Mouse (Mus musculus) kidney, postnatal 36 days (tissue): ENCODE measurements at regions not wholly inside any gene's neighbourhood (a gene's known extent, or its start where the extent isn't known, plus 50 kb on each side); places are given as distances from the start of the nearest gene placed in this dataset.
A peak's percentile ranks its signal among the peaks of the same experiment; 100 is the strongest.

Experiments used
- DNase-seq, 2 experiments: peaks; one replicate each; pipeline ENCODE4 v3.0.0; 2021 to 2022; ENCODE audit warnings: mixed read lengths in 2 of 2

DNA sequence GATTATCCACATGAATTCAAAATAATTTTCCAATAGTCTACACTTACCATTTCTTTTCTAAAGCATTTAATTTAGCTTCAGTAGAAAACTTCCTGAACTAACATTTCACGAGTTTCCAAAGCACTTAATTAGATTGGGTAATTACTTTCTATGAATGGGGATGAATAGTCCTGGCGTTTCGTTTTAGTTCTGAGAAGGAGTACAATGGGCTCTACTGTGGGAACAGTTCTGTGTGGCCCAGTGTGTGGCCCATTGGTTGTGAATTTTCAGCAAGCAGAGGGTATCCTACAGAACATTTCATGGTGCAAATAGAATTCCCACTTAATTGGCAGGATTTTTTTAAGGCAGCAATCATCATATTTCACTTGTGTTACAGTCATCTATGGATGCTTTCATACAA lies 95.5 kb downstream of the 1700017N19Rik start:
- DNase-seq, result no peak

DNA sequence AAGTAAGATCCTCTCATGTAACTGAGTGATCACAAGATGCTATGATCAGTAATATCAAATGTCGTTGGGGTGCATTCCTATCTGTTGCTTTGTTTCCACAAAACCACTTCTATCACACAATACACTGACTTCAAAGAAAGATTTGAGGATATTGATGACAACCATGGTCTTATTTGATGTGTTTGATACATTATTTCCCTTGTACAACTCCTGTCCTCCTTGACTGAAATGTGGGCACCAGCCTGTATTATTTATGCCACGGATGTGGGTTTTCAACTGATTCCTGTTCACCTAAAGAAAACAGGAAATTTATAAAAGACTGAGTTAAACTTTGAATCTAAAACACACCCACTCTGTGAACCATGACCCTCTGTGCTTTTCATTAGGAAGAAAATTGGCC lies 105.7 kb downstream of the 1700017N19Rik start:
- DNase-seq, result no peak

DNA sequence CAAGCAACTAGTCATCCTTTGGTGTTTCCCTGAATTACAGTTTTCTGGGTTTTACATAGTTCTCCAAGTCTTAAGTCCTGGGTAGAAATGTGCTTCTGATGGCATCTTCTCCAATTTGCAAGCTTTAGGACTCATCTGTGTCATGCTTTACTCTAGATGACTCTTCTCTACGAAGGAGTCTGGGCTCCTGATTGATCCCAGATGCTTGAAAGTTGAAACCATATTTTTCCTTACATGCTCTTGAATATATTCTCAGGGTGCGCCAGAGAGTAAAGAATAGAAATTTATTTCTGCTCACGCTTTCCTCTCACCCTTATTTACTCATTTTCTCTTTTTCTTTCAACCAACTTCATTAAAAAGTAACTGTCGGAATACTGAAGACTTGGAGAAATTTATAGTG lies 108.9 kb downstream of the 1700017N19Rik start:
- DNase-seq, result no peak

DNA sequence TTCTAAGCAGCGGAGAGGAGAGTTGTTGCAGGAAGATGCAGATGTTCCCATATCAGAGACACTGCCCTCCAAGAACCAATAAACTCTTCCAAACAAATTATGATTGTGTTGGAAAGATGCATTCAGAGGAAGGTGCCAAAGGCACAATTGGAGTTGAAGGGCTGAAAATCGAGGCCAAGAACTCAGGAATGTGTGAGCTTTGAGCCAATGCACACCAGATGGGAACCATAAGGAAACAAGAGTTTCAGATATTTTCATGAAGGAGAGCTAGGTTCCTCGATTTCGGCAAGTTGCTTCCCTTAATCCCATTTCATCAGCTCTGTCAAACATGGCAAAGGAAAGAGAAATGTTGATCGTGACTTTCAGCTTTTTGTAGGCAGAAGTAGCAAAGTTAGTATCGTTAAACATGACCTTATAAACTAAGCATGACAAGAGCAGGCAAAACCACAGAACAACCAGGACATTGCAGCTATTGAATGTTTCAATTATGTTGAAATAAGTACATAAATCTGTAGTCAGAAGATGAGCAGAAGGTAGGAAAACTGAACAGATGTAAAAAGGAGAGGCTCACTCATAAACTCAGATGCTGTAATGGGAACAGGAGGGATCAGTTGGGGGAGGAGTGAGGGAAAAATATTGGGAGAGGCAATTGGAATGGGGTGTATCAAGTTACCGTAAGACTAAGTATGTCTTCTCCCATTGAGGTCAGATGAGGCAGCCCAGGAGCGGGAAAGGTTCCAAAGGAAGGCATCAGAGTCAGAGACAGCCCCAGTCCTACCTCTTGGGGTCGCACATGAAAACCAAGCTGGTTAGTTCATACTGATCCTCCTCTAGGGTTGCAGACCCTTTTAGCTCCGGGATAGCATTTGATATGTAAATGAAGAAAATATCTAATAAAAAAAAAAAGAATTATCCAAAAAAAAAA lies 110.3 kb downstream of the 1700017N19Rik start:
- DNase-seq, result no peak

DNA sequence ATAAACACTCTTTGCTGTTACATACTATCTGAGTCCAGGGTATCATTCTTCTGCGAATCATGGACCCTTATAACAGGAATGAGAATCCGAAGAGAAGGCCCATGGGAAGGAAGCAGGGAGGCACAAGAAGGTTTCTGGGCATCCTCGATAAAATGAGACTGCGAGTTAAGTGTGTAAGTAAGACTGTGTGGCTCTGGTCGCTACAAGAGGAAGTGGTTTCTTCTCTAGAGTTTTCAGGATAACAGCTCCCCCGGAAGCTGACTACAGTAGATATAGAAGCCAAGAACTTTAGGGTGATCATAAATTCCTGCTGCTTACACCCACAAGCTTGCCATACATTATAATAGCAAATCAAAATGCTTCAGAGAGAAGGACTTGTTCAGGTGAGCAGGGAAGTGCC lies 111.7 kb downstream of the 1700017N19Rik start:
- no peak for DNase-seq

DNA sequence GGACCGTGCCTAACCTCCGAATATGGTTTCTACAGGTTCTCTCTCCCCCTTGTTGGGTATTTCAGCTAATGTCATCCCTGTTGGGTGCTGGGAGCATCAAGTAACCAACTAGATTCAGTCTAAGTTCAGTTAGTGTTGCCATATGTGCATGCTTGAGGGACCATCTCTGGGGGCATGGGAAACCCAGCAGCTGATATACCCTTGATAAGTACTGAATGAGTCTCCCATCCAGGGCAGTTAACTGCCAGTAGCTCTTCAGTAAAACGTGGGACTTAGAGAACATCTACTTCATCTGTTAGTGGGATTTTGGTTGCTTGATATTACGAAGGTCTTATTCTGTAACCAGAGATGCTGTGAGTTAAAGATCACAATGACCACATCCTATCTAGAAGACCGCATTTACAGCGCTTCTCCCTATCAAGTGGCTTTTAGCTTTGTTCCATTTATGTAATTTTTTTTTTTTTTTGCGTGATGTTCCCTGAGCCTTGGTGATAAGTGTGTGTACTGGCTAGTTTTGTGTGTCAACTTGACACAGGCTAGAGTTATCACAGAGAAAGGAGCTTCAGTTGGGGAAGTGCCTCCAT lies 125.9 kb downstream of the 1700017N19Rik start:
- DNase-seq, result no peak

DNA sequence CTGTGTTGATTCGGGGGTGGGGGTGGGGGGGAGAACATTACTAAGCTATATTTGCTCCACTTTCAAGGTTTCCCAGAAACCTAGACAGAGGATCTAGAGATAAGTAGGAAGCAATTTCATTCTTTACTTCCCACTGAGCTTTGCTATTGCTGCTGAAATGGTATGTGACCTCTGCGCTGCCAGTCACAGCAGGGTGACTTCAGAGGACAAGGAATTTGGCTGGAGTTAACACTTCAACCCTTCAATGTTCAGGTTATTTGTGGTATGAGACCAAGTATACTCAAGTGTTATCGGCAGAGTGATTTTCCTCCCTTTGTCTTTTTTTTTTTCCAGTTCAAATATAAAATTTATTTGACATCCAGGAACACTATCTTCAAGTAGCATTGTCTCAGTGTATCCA lies 128.3 kb downstream of the 1700017N19Rik start:
- no peak for DNase-seq

DNA sequence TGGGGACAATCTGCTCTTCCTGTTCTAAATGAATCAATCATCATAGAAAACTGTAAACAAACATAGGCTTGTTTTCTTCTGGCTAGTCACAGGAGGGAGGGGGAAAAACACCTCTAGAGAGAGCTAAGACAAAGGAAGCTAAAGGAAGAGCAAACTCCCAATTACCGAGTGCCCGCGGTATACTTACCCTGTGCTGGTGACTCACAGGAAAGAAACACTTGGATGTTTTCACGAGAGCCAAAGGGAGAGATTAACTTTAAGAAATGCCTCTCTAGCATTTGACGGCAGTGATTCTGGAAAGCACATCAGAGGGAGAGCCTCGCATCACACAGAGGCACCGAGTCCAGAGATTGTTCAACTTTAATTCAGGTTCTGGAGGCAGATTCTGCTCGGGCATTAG lies 151.0 kb downstream of the 1700017N19Rik start:
- no peak for DNase-seq

DNA sequence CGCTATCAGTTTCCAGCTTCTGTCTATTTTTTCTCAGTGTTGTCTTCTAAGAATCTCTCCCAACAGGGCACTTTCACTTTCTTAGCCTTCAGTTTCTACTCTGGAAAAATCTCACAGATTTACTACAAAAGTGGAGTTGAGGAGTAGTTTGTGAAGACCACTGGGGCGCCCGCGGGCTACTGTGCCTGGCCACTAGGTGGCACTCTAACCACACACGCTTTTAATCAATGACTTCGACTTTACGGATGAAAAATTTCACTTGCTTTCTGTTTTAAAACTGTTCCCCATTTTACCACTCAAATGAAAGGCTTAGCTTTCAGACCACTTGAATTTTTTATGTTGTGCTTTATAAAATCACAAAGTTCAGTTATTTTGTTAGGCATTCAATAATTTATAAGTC lies 151.8 kb downstream of the 1700017N19Rik start:
- DNase-seq, result peak; percentile 16 to 77

DNA sequence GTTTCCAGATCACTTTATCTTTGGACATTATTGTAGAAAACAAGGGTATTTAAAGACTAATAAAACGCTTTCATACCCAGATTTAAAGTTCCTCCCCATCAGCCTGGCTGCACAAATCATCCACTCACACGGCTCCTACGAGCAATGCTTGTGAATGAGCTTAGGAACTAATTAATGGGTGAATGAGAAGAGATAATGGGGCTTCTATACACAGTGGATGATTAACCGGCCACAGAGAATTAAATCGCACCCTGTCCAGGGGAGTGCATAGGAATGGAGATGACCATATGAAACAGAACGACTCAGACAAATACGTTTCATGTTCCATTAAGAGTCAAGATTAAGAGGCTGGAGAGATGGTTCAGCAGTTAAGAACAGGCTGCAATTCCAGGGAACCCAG lies 155.9 kb downstream of the 1700017N19Rik start:
- DNase-seq, result no peak

DNA sequence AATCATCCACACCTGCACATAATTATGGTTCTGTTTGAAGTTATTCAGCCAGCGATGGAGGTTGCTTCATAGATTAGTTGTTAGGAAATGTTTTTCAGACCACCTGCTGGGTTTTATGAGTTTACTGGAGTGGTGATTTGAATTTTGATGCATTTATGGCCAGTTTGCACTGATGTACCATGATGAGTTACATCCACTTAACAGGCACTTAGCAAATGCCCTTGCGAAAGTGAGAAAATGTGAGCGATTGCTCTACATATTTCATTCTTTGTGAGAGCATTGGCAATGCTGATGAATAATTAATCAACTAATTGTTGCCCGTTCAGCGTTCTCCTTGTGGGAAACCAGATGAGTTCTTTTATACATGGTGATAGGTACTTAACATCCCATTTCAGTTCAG lies 164.7 kb downstream of the 1700017N19Rik start:
- no peak for DNase-seq

DNA sequence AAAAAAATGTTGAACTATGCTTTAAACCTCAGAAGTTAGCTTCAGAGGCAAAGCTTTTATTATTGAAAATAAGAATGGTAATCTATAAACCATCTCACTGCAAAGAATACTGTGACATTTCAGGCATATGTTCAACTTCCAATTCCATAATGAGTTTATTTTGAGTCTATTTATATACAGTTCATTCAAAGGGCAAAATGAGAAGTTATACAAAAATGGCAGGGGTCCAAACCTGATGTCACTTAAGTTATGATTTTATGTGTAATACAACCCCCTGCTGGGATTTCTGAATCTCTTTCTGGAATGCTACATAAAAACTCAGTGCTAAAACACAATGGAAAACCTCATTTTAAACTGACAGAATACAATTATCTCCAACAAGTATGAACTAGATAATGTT lies 184.0 kb downstream of the 1700017N19Rik start:
- DNase-seq, result no peak

DNA sequence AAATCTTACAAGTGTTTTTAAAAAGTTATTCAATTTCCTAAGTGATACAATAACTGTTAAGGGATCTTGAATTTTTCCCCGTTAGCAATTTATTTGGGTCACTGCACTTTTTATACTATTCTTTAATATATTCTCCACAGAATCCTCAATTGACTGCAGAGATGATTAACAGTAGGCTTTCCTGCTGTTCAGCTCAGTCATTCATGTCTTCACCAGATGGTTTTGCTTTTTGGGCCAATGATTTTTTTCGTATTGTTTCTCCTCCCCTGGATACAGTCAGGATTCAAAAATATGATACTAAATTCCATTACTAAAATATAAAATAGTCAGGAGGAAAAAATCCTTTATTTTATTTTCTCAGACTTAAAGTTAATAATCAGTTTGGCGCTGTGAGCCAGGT lies 201.9 kb downstream of the 1700017N19Rik start:
- no peak for DNase-seq

DNA sequence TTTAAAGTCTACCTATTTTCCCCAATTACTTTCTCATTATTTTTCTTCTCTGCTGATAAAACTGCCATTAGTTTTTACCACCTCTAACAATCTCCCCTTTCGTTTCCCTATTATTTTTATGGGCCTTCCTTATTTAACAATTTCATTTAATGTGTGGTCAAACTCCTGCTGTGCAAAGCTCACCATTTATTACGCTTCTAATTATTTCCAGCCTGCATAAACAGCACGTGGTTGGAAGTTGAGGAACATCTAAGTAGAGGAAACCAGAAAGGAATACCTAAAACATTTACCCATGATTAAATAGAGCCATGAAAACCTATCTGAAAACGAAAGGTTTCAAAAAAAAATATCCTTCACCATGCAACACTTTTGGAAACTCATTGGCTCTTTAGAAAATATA lies 202.3 kb downstream of the 1700017N19Rik start:
- no peak for DNase-seq

DNA sequence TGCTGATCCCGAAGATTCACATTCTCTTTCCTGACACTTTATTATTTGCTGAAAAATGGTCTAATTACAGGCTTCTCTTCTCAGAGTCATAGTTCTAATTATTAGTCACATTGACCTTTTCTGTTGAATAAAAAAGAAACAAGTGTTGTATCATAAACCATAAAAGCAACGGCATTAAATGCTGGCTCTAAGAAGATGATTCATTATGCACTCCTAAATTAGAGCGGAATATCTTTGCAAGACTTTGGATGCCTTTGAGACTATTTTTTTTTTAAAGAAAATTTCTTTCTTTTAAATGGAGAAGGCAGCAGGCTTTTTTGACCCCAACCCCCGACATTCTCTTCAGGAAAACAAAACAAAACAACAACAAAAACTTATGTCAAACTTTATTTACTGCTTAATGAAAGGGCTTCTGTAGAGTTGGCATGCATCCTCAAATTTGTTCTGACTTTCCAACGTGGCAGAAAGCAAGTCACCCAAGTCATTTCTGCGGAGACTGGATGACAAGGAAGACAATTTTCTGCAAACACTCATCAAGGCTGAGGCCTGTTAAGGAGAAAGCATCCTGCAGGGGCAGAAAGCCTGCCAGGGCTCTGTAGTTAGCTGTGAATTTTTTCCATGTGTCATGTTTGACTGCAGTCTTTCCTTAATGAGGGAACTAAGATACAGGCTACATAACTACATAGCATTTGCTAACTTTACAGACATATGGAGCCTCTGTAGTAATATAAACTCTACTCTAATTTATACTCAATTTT lies 205.1 kb downstream of the 1700017N19Rik start:
- DNase-seq, result no peak

DNA sequence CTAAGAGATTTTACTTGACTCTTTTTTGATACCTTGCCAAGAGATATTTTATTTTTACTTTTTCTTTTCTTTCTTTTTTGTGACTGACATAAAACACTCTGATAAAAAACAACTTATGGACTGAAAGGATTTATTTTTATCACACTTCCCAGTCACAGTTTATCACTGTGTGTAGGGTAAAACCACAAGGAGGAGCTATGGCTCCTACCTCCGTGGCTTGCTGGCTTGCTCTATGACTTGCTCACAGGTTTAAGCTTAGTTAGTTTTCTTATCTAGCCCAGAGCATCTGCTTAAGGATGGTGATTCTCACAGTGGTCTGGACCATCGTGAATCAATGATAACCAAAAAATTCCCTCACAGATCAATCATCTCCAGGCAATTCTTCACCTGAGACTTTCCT lies 221.4 kb downstream of the 1700017N19Rik start:
- DNase-seq, result no peak

DNA sequence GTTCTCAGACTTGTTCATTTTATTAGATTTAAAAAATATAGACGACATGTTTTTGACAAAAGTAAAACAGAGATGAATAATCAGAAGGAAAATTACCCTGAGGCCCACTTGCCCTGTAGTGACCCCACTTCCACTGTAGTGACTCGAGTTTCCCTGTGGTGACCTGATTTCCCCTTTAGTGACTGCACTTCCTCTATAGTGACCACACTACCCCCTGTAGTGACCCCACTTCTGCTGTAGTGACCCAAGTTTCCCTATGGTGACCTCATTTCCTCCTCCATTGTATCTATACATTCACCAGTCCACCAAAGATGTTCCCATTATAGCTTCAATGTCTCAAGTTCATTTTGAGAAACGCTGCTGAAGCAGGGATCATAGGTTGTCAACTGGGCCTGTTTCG lies 244.5 kb downstream of the 1700017N19Rik start:
- DNase-seq, result no peak

DNA sequence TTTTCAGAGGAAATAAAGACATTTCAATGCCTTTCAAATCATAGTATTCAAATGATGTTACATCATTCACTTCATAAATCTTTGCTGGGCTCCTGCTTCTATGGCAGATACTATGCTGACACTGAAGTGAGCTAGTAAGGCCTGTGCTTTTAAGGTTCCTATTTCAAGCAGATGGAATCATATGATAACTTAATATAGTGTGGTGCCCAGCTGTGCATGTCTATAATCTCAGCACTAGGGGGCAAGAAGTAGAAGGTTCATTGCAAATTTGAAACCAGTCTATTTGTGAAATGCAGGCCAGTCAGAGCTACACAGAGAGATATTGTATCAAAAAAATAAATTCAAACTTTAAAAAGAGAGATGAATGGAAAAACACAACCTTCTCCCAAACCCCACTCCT lies 262.9 kb downstream of the 1700017N19Rik start:
- DNase-seq, result no peak

DNA sequence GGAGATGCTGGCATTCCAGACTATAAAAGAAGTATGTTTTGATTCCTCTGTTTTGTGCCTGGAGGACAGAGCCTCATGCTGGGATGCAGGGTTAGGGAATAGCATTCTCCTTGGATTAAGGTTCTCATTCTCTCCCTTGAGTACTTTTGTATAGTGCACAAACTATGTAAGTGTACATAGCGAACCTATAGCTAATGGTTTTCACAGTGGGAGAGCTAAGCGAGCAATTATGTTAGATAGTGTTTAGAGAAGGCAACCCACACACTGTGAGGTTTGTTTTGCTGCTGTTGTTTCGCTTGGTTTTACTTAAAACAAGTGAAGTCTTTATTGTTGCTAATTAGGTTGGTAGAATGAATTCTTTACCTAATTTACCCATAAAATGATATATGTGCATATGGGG lies 266.2 kb downstream of the 1700017N19Rik start:
- DNase-seq, result no peak

DNA sequence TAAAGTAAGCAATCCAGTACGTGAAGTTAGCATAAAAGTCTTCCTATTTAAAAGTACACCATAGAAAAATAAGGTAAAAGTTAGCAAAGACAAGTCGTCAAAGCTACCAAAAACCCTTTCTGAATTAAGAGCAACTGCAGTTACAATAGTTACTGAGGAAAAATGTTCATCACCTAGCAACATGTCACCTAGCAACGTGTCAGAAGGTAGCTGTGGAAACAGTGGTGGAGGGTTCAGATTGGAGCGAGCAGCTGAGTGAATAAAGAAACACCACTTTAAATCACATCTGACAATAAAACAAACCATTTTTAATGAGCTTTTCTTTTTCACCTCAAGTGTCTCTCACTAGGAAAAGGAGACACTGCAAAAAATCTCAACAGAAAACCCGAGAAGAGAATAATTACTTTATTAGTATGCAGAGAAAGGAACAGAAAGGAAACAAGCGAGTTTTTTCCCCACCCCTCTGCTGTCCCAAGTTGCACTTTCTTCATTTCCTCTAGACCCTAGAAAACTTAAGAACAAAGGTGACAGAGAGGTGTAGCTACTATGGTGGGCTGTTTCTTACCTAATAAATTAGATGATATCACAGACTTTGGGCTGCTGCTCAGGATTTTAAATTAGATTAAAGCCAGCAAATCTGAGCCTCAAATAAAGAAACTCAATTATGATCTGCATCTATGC lies 275.4 kb downstream of the 1700017N19Rik start:
- no peak for DNase-seq

DNA sequence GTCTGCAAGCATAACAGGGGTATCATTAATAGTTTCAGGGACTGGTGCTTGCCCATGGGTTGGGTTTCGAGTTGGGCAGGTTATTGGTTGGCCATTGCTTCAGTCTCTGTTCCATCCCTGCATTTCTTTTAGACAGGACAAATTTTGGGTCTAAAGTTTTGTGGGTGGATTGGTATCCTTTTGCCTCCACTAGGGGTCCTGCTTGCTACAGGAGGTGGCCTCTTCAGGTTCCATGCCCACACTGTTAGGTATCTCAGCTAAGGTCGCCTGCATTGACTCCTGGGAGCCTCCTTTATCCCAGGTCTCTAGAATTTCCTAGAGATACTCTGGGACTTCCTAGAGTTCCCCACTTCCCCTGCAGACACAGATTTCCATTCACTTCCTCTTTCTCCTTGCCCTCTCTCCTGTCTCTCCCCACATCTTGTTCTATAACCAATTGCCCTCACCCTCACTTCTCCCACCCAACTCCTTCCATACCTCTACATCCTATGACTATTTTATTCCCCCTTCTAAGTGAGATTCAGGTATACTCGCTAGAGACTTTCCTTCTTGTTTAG lies 278.2 kb downstream of the 1700017N19Rik start:
- DNase-seq, result peak in 1 of 2 experiments; percentile 1

DNA sequence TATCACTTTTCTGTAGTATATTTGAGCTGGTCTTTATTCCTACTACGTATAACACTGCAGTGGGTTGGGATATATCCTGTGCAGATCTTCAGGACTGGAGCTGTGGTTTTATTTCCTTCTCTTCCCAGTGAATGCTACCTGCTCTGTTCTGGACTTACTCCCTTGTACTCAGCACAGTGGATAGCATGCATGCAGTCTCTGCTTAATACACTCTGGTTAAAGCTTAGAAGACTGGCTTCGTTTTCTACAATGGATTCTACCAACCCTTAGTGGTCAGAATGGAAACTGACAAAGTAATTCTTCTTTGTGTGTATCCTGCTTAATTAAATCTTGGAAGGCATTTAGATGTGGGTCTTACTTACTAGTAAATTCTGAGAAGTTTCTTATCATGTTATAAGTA lies 292.3 kb downstream of the 1700017N19Rik start:
- no peak for DNase-seq

DNA sequence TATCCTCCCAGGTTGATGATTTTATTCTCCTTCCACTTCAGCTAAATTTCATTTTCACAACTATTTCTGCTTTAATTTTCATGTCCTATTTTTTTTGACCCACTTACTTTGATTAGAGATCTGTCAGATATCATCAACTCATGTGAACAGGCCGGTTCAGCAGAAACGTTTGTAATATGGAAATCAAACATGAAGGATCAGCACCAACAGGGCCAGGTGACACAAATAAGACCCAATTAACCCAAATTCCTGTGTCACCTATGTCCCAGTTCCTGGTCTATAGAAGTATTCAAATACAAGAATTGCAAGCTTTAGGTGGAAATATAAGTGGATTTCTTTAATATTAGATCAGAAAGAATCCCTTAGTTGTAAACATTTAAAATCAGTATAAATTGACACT lies 332.7 kb downstream of the 1700017N19Rik start:
- DNase-seq, result no peak
